Mouse (Mus musculus): Measurements from ENCODE around the gene Stard13. TPM values are rescaled to one million over a fixed set of nuclear protein-coding genes. Genes with fewer than 3 reads are reported as not detected.

The Stard13 gene
- polyA plus RNA-seq, 1 experiment: 1.9 TPM

DNA sequence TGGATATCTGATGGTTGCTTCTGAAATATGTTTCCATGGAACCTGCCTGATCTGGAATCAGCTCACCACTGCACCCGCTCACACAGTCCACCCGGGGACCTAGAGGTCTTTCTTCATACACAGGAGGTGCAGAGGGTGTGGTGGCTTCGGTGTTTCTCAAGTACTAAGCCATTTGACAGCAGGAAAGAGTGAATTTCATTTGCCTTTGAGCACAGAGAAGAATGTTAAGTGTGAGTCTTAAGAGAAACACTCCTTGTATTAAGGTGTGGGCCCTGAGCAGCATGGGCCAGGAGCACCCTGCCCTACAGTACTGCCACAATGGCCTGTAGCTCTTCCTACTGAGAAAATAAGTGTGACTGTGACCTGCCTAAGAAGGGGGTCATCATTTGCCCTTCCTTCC is 65.4 kb downstream of the Stard13 start:
- DNase-seq: no peak
- H3K27me3 ChIP-seq (ENCODE audit: control insufficient read depth, insufficient read depth, low read length): no peaks in the 10 kb centered on the region
- H3K4me3 ChIP-seq (ENCODE audit: control insufficient read depth, insufficient read depth, low read length): no peak overlapping the region
- no peaks in the 10 kb centered on the region for H3K36me3 ChIP-seq (ENCODE audit: control insufficient read depth, insufficient read depth, low read length)
- no peaks in the 10 kb centered on the region for H3K4me1 ChIP-seq (replicated peaks; ENCODE audit: control insufficient read depth, insufficient read depth, low read length)
- WGBS: 91% methylated on average over 3 of the region's 3 CpGs
- no peak overlapping the region for H3K27ac ChIP-seq (ENCODE audit: control insufficient read depth, insufficient read depth, low read length)
- TF ChIP-seq CTCF (IDR thresholded peaks at IDR 0.05; ENCODE audit: borderline replicate concordance, control insufficient read depth, extremely low read depth, insufficient read depth, low read length, poor library complexity) (no peak), POLR2A (IDR thresholded peaks at IDR 0.05; ENCODE audit: control insufficient read depth, extremely low read depth, insufficient read depth, low read length, poor library complexity) (no peak)

DNA sequence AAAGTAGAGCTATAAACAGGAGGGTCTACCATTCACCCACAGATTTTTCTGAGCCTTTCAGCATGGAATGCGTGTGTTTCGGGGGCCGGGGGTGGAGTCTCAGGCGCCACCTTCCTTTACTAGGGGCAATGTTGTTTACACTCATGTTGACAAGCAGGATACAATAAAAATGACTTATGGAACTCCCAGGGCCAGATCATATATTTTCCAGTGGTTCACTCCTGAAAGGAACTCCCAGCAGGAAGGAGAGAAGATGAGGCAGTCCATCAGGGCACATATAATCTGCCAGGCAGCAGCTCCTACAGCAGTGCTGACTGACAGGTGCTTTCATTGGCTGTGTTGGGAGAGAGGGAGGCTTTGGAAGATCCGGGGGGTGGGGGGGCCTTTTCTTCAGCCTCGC is 66.0 kb downstream of the Stard13 start:
- DNase-seq: no peak
- no peaks in the 10 kb centered on the region for H3K36me3 ChIP-seq (ENCODE audit: control insufficient read depth, insufficient read depth, low read length)
- no peaks in the 10 kb centered on the region for H3K4me1 ChIP-seq (replicated peaks; ENCODE audit: control insufficient read depth, insufficient read depth, low read length)
- no peak overlapping the region for H3K4me3 ChIP-seq (ENCODE audit: control insufficient read depth, insufficient read depth, low read length)
- 95% methylated on average over 6 of the region's 6 CpGs for WGBS
- H3K27ac ChIP-seq (ENCODE audit: control insufficient read depth, insufficient read depth, low read length): no peak overlapping the region
- no peak for TF ChIP-seq POLR2A (IDR thresholded peaks at IDR 0.05; ENCODE audit: control insufficient read depth, extremely low read depth, insufficient read depth, low read length, poor library complexity)
- no peaks in the 10 kb centered on the region for H3K27me3 ChIP-seq (ENCODE audit: control insufficient read depth, insufficient read depth, low read length)

DNA sequence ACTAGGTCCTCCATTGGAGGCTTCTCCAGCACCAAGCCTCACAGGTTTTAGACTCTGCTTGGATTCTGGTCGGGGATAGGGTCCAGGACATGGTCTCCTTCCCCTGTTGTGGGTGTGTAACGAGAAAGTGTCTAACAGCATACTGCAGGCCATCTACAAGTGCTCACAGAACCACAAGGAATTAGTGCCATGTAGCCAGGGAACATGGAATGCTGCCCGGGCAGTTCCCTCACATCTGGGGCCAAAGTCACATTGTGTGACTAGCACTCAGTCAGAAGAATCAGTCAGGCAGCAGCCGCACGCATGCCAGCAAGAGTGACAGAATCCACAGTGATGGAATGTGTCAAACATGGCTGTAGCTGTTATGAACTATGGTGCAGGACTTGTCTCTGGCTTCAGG is 67.4 kb downstream of the Stard13 start:
- no peak overlapping the region for H3K4me3 ChIP-seq (ENCODE audit: control insufficient read depth, insufficient read depth, low read length)
- no peaks in the 10 kb centered on the region for H3K36me3 ChIP-seq (ENCODE audit: control insufficient read depth, insufficient read depth, low read length)
- no peak overlapping the region for H3K27ac ChIP-seq (ENCODE audit: control insufficient read depth, insufficient read depth, low read length)
- no peaks in the 10 kb centered on the region for H3K4me1 ChIP-seq (replicated peaks; ENCODE audit: control insufficient read depth, insufficient read depth, low read length)
- no peak for DNase-seq
- H3K27me3 ChIP-seq (ENCODE audit: control insufficient read depth, insufficient read depth, low read length): no peaks in the 10 kb centered on the region
- TF ChIP-seq POLR2A (IDR thresholded peaks at IDR 0.05; ENCODE audit: control insufficient read depth, extremely low read depth, insufficient read depth, low read length, poor library complexity): no peak
- no peak for TF ChIP-seq CTCF (IDR thresholded peaks at IDR 0.05; ENCODE audit: borderline replicate concordance, control insufficient read depth, extremely low read depth, insufficient read depth, low read length, poor library complexity)
- WGBS: 93% methylated on average over 5 of the region's 5 CpGs

DNA sequence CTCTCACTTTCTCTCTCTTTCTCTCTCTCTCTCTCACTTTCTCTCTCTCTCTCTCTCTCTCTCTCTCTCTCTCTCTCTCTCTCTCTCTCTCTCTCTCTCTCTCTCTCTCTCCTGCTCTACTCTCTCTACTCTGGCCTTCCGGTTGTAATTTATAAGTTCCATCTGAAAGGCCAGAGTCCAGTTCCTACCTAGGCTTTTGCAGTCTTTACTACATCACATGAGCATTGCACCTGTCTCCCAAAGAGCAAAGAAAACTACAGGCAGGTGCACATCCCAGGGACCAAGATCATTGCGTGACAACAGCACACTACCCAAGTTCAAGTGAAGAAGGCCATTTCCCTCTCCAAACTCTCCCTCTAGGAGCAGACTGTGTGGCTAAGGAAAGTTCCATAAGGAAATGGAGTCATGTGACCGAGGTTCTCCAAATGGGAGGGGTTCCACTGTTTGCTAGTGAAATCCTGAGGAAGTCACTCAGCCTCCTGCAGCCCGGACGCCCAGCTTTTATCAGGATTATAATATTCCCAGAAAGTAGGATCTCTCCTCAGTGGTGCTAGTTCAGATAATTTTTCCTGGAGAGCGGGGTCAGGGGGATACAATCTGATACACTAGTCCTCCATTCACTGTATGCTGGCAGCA is 68.1 kb downstream of the Stard13 start:
- 96% methylated on average over 6 of the region's 6 CpGs for WGBS
- Histone ChIP-seq H3K4me1 (replicated peaks; ENCODE audit: control insufficient read depth, insufficient read depth, low read length) (no peaks in the 10 kb centered on the region), H3K36me3 (ENCODE audit: control insufficient read depth, insufficient read depth, low read length) (no peaks in the 10 kb centered on the region), H3K4me3 (ENCODE audit: control insufficient read depth, insufficient read depth, low read length) (no peak overlapping the region), H3K27ac (ENCODE audit: control insufficient read depth, insufficient read depth, low read length) (no peak overlapping the region), H3K27me3 (ENCODE audit: control insufficient read depth, insufficient read depth, low read length) (no peaks in the 10 kb centered on the region)
- DNase-seq: no peak
- TF ChIP-seq POLR2A (IDR thresholded peaks at IDR 0.05; ENCODE audit: control insufficient read depth, extremely low read depth, insufficient read depth, low read length, poor library complexity) (no peak), CTCF (IDR thresholded peaks at IDR 0.05; ENCODE audit: borderline replicate concordance, control insufficient read depth, extremely low read depth, insufficient read depth, low read length, poor library complexity) (no peak)

GRCm38 (mm10) chr5:151164815-151165214 is 68.8 kb downstream of the Stard13 start:
- Histone ChIP-seq H3K27ac (ENCODE audit: control insufficient read depth, insufficient read depth, low read length) (no peak overlapping the region), H3K4me3 (ENCODE audit: control insufficient read depth, insufficient read depth, low read length) (no peak overlapping the region), H3K4me1 (replicated peaks; ENCODE audit: control insufficient read depth, insufficient read depth, low read length) (no peaks in the 10 kb centered on the region), H3K36me3 (ENCODE audit: control insufficient read depth, insufficient read depth, low read length) (no peaks in the 10 kb centered on the region), H3K27me3 (ENCODE audit: control insufficient read depth, insufficient read depth, low read length) (no peaks in the 10 kb centered on the region)
- TF ChIP-seq POLR2A (IDR thresholded peaks at IDR 0.05; ENCODE audit: control insufficient read depth, extremely low read depth, insufficient read depth, low read length, poor library complexity): no peak
- WGBS: 93% methylated on average over 4 of the region's 4 CpGs
- DNase-seq: no peak

DNA sequence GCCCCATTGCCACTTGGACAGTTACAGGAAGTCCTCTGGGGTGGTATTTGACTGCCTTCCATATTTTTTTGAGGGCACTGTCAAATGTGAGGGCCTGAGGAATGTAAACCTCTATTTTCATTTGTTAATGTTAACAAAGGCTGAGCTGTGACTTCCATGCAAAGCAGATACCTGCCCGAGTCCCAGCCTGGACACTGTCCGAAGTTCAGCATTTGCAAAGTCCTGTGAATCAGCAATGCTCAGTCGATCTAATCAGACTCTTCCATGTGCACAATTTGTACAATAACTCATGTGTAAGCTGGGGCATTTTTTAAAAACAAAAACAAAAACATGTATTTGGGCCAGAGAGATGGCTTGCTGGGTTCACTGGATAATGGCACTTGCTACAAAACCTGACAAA is 71.0 kb downstream of the Stard13 start:
- Histone ChIP-seq H3K4me1 (replicated peaks; ENCODE audit: control insufficient read depth, insufficient read depth, low read length) (no peaks in the 10 kb centered on the region), H3K36me3 (ENCODE audit: control insufficient read depth, insufficient read depth, low read length) (no peaks in the 10 kb centered on the region), H3K4me3 (ENCODE audit: control insufficient read depth, insufficient read depth, low read length) (no peak overlapping the region), H3K27me3 (ENCODE audit: control insufficient read depth, insufficient read depth, low read length) (no peaks in the 10 kb centered on the region), H3K27ac (ENCODE audit: control insufficient read depth, insufficient read depth, low read length) (no peak overlapping the region)
- DNase-seq: no peak
- 94% methylated on average over 3 of the region's 3 CpGs for WGBS
- TF ChIP-seq POLR2A (IDR thresholded peaks at IDR 0.05; ENCODE audit: control insufficient read depth, extremely low read depth, insufficient read depth, low read length, poor library complexity) (no peak), CTCF (IDR thresholded peaks at IDR 0.05; ENCODE audit: borderline replicate concordance, control insufficient read depth, extremely low read depth, insufficient read depth, low read length, poor library complexity) (no peak)

DNA sequence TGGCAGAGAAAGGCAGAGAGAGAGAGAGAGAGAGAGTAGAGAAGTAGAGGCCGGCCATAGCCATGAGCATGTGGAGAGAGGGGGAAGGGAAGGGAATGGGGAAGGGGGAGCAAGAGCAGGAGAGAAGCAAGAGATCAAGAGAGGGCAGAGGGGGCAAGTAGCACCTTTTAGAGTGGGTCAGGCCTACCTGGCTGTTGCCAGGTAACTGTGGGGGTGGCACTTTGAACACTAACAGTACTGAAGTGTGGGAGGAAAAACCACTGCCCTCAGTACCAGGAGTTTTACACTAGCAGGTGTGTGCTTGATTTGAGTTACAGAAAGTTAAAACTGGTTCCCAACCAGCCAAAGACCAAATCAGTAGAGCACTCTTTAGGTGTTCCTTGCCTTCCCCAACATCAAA is 78.4 kb downstream of the Stard13 start:
- TF ChIP-seq POLR2A (IDR thresholded peaks at IDR 0.05; ENCODE audit: control insufficient read depth, extremely low read depth, insufficient read depth, low read length, poor library complexity) (no peak), CTCF (IDR thresholded peaks at IDR 0.05; ENCODE audit: borderline replicate concordance, control insufficient read depth, extremely low read depth, insufficient read depth, low read length, poor library complexity) (no peak)
- Histone ChIP-seq H3K36me3 (ENCODE audit: control insufficient read depth, insufficient read depth, low read length) (no peaks in the 10 kb centered on the region), H3K27me3 (ENCODE audit: control insufficient read depth, insufficient read depth, low read length) (no peaks in the 10 kb centered on the region), H3K4me3 (ENCODE audit: control insufficient read depth, insufficient read depth, low read length) (no peak overlapping the region), H3K27ac (ENCODE audit: control insufficient read depth, insufficient read depth, low read length) (no peak overlapping the region), H3K4me1 (replicated peaks; ENCODE audit: control insufficient read depth, insufficient read depth, low read length) (no peaks in the 10 kb centered on the region)
- 85% methylated on average over 1 of the region's 1 CpGs for WGBS
- no peak for DNase-seq

Measured in thymus, adult 2 months (tissue).